Mouse (Mus musculus): ENCODE measurements at regions not wholly inside any gene's neighbourhood (a gene's known extent, or its start where the extent isn't known, plus 50 kb on each side); places are given as distances from the start of the nearest gene placed in this dataset.

DNA sequence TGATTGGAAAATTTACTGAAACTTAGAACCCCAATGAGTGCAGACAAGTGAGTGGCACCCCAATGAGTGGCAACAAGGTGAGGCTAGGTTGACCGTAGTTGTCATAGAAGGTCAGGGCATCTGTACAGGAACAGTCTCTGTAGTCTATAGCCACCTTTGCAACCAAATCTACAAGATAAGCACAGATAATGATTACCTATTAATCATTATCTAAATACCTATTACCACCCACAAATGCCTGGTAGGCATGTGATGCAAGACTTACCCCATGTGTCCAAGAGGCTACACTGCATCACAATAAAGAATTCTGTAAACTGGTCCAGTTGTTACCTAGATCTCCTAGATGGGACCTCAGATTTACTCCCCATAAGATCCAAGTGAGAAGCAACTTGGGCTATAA lies 778.7 kb downstream of the Cntnap5b start:
- H3K27ac ChIP-seq = no peak overlapping the region
- TF ChIP-seq CTCF (IDR thresholded peaks at IDR 0.05) = no peak
- no peak overlapping the region for H3K4me3 ChIP-seq
- no peak for DNase-seq (ENCODE audit: extremely low spot score in 1 of 2, low spot score in 2 of 2)
- intact Hi-C loops (cut with DNase I) = no loop called here

DNA sequence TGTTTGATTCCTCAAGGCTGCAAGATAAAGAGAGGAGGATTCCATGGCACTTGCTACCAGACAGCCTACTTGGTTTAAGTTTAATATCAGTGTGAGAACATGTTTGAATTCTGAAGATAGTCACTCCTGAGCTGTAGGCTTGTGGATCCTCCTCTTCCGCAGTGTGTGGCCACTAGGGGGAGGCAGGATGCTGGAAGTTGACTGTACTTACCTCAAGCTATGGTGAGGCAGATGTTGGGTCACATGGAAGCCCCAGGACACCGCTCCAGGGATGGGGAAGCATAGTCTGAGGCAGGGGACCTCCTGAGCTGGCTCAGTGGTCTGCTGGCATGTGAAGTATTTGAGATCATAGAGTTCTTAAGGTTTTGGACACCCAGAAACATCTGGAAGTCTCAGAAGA lies 784.4 kb downstream of the Cntnap5b start:
- intact Hi-C loops (cut with DNase I) = no loop called here
- Histone ChIP-seq H3K4me3 (no peak overlapping the region), H3K27ac (no peak overlapping the region)
- DNase-seq (ENCODE audit: extremely low spot score in 1 of 2, low spot score in 2 of 2) = peak; percentile 10 to 25
- TF ChIP-seq CTCF (IDR thresholded peaks at IDR 0.05) = peak; percentile 62
